Mouse (Mus musculus) kidney, postnatal 0 days (tissue): ENCODE data around the gene Pum1. TPM values are rescaled to one million over a fixed set of nuclear protein-coding genes. Genes with fewer than 3 reads are reported as not detected.

ENCODE experiments used
- ATAC-seq: fragments of 200-750 bp; cut with Nextera tagmentation; replicated peaks from 2 replicates; pipeline ENCODE4 v1.8.0; 2017; ENCODE audit warnings: low read depth, moderate number of reproducible peaks, moderate TSS enrichment, moderate library complexity; ENCODE audit not compliant: low FRiP score
- DNase-seq: peaks from one replicate; pipeline ENCODE4 v3.0.0-alpha.2; 2016; ENCODE audit warnings: low spot score
- H3K27ac ChIP-seq: fragments of 300-500 bp; sonication (generic); 2 replicates; pipeline ENCODE4 v1.5.1; 2014; ENCODE audit warnings: mild to moderate bottlenecking
- H3K27me3 ChIP-seq: fragments of 300-500 bp; sonication (generic); 2 replicates; pipeline ENCODE4 v1.6.1; 2014; ENCODE audit warnings: low read length, mixed read lengths; ENCODE audit not compliant: insufficient read depth
- H3K36me3 ChIP-seq: fragments of 300-500 bp; sonication (generic); 2 replicates; pipeline ENCODE4 v1.6.1; 2014; ENCODE audit warnings: low read length, mixed read lengths; ENCODE audit not compliant: insufficient read depth
- H3K4me1 ChIP-seq: fragments of 300-500 bp; sonication (generic); replicated peaks from 2 replicates; pipeline ENCODE4 v1.6.1; 2014; ENCODE audit warnings: antibody characterized with exemption, low read length, mixed read lengths; ENCODE audit not compliant: insufficient read depth
- H3K4me2 ChIP-seq: fragments of 300-500 bp; sonication (generic); 2 replicates; pipeline ENCODE4 v1.6.1; 2014; ENCODE audit warnings: mild to moderate bottlenecking, low read length, moderate library complexity, mixed read lengths
- H3K4me3 ChIP-seq: fragments of 300-500 bp; sonication (generic); replicated peaks from 2 replicates; pipeline ENCODE4 v1.5.1; 2014; ENCODE audit warnings: low read depth, low read length
- H3K9ac ChIP-seq: fragments of 300-500 bp; sonication (generic); 2 replicates; pipeline ENCODE4 v1.6.1; 2014; ENCODE audit warnings: low read depth, low read length
- H3K9me3 ChIP-seq: fragments of 300-500 bp; sonication (generic); replicated peaks from 2 replicates; pipeline ENCODE4 v1.6.1; 2016; ENCODE audit warnings: low read length, inconsistent platforms, mixed read lengths
- CTCF ChIP-seq: IDR thresholded peaks from 2 replicates; pipeline ENCODE4 v1.5.1; 2016; ENCODE audit warnings: antibody characterized with exemption, low read depth, mild to moderate bottlenecking, moderate library complexity
- WGBS: fragments of 180-500 bp; shearing (Covaris S2); extraction: QIAGEN DNeasy Blood & Tissue Kit; methylation state at CpG from one replicate; pipeline ENCODE4 v1.1.7; 2014; 5-methylcytosine and 5-hydroxymethylcytosine counted together
- polyA plus RNA-seq: library from polyadenylated mRNA; unstranded; fragments of >200 nt; fragmentation: Nextera tagmentation; extraction: Ambion mirVana; gene quantifications from 2 replicates; pipeline ENCODE4 v1.2.1, GENCODE M21; 2015

Pum1 gene
- polyA plus RNA-seq, 1 experiment from 2014 or later: 56.7 TPM

- no peak overlapping the region for H3K27ac ChIP-seq
- no peak overlapping the region for H3K4me3 ChIP-seq
- no peak for DNase-seq
- no peak overlapping the region for H3K4me2 ChIP-seq
- no peak for TF ChIP-seq CTCF
- H3K4me1 ChIP-seq: no peaks in the 10 kb centered on the region
- ATAC-seq: no peak
- WGBS: 64% methylated on average over 5 of the region's 5 CpGs
- H3K36me3 ChIP-seq: peaks cover 62% of the 10 kb centered on the region
- no peaks in the 10 kb centered on the region for H3K9me3 ChIP-seq
- H3K9ac ChIP-seq: no peak overlapping the region
- no peaks in the 10 kb centered on the region for H3K27me3 ChIP-seq
Measured at GRCm38 (mm10) chr4:130753755-130754154, 90.6 kb downstream of the Pum1 start.

- WGBS: 35% methylated on average over 2 of the region's 2 CpGs
- ATAC-seq: no peak
- Histone ChIP-seq H3K27ac (no peak overlapping the region), H3K4me3 (no peak overlapping the region), H3K9ac (no peak overlapping the region), H3K4me2 (no peak overlapping the region), H3K4me1 (no peaks in the 10 kb centered on the region), H3K9me3 (no peaks in the 10 kb centered on the region), H3K36me3 (peaks cover 61% of the 10 kb centered on the region), H3K27me3 (no peaks in the 10 kb centered on the region)
- no peak for TF ChIP-seq CTCF
- DNase-seq: no peak
Measured at GRCm38 (mm10) chr4:130754776-130755175, 91.7 kb downstream of the Pum1 start.

- no peak for DNase-seq
- WGBS: 74% methylated on average over 2 of the region's 2 CpGs
- peaks cover 48% of the 10 kb centered on the region for H3K36me3 ChIP-seq
Measured at GRCm38 (mm10) chr4:130759875-130760274, 96.8 kb downstream of the Pum1 start.

GRCm38 (mm10) chr4:130761809-130762208 lies 98.7 kb downstream of the Pum1 start:
- no peak for TF ChIP-seq CTCF
- DNase-seq: peak; percentile 44
- ATAC-seq: no peak
- no peaks in the 10 kb centered on the region for H3K27me3 ChIP-seq
- H3K9me3 ChIP-seq: no peaks in the 10 kb centered on the region
- H3K9ac ChIP-seq: no peak overlapping the region
- no peak overlapping the region for H3K4me2 ChIP-seq
- 73% methylated on average over 5 of the region's 5 CpGs for WGBS
- H3K36me3 ChIP-seq: peaks cover 58% of the 10 kb centered on the region
- no peaks in the 10 kb centered on the region for H3K4me1 ChIP-seq
- no peak overlapping the region for H3K27ac ChIP-seq
- no peak overlapping the region for H3K4me3 ChIP-seq

More at GRCm38 (mm10) chr4:130759875-130760274, 96.8 kb downstream of the Pum1 start:
- TF ChIP-seq CTCF: no peak
- no peak overlapping the region for H3K27ac ChIP-seq
- H3K4me2 ChIP-seq: no peak overlapping the region
- H3K27me3 ChIP-seq: no peaks in the 10 kb centered on the region
- no peak overlapping the region for H3K4me3 ChIP-seq
- no peak for ATAC-seq
- no peaks in the 10 kb centered on the region for H3K4me1 ChIP-seq
- no peaks in the 10 kb centered on the region for H3K9me3 ChIP-seq
- no peak overlapping the region for H3K9ac ChIP-seq

- no peak for TF ChIP-seq CTCF
- no peaks in the 10 kb centered on the region for H3K9me3 ChIP-seq
- H3K4me3 ChIP-seq: no peak overlapping the region
- peaks cover 67% of the 10 kb centered on the region for H3K36me3 ChIP-seq
- H3K4me2 ChIP-seq: no peak overlapping the region
- no peaks in the 10 kb centered on the region for H3K27me3 ChIP-seq
- no peak for DNase-seq
- H3K9ac ChIP-seq: no peak overlapping the region
- no peaks in the 10 kb centered on the region for H3K4me1 ChIP-seq
- WGBS: 80% methylated on average over 7 of the region's 7 CpGs
- no peak overlapping the region for H3K27ac ChIP-seq
- no peak for ATAC-seq
Measured at GRCm38 (mm10) chr4:130765399-130766160, 102.5 kb downstream of the Pum1 start.

GRCm38 (mm10) chr4:130766387-130766786 lies 103.3 kb downstream of the Pum1 start:
- 90% methylated on average over 1 of the region's 2 CpGs for WGBS
- Histone ChIP-seq H3K4me2 (no peak overlapping the region), H3K9me3 (no peaks in the 10 kb centered on the region), H3K4me1 (no peaks in the 10 kb centered on the region), H3K27ac (no peak overlapping the region), H3K27me3 (no peaks in the 10 kb centered on the region), H3K36me3 (peaks cover 73% of the 10 kb centered on the region), H3K9ac (no peak overlapping the region), H3K4me3 (no peak overlapping the region)
- TF ChIP-seq CTCF: no peak
- DNase-seq (no peak), ATAC-seq (no peak)
